ENCODE assay signal across 12 mouse cellular contexts in genomic region chr14:19904821-19905220, GRCm38 (mm10).
A peak's percentile ranks its signal among the peaks of the same experiment; 100 is the strongest.
DNase-seq lines count a peak whose midpoint lies in the region; ATAC-seq and TF ChIP-seq lines count a peak whose summit lies in the region.
"Had no signal": no experiment of that assay in that cellular context is flagged by ENCODE, and none has a peak within 500 bp of the region (broad histone marks: within the 10 kb centered on the region; RNA-seq: fewer than 3 reads in every experiment).

No protein-coding gene starts in this region.

- no peaks in the 10 kb centered on the region for H3K9me3 ChIP-seq in heart, embryonic 16.5 days (replicated peaks; ENCODE audit: control insufficient read depth, low read length)
- H3K9me3 ChIP-seq in forebrain, postnatal 0 days (ENCODE audit: low read length), result no peaks in the 10 kb centered on the region
- H3K9me3 ChIP-seq: liver, embryonic 15.5 days had no signal

- no peak for TF ChIP-seq CTCF in forebrain, postnatal 0 days (IDR thresholded peaks at IDR 0.05; ENCODE audit: low read depth)

- no peaks in the 10 kb centered on the region for H3K36me3 ChIP-seq in heart, embryonic 16.5 days (ENCODE audit: control insufficient read depth, insufficient read depth)
- 0 out of 2 replicates have a peak, but pooled peaks cover 3% of the 10 kb centered on the region for H3K36me3 ChIP-seq in forebrain, postnatal 0 days (ENCODE audit: insufficient read depth)
- H3K36me3 ChIP-seq: liver, embryonic 15.5 days had no signal

- peaks cover 23% of the 10 kb centered on the region for H3K4me1 ChIP-seq in heart, embryonic 16.5 days (ENCODE audit: control insufficient read depth, insufficient read depth, low read length)
- H3K4me1 ChIP-seq in forebrain, postnatal 0 days (ENCODE audit: insufficient read depth), result peaks cover 14% of the 10 kb centered on the region; the same call in 1 of the 2 replicates
- H3K4me1 ChIP-seq: liver, embryonic 15.5 days had no signal

- intact Hi-C loops in heart, postnatal 25 days (cut with DNase I), result no loop called here

- 82% methylated on average over 3 of the region's 3 CpGs for WGBS in heart, embryonic 16.5 days
- 32% methylated on average over 3 of the region's 3 CpGs for WGBS in forebrain, postnatal 0 days

- no peak for DNase-seq in heart, postnatal 25 days (ENCODE audit: low spot score)
- DNase-seq in MN1 (ENCODE audit: low spot score), result peak; percentile 13
- peak; percentile 32 for DNase-seq in cerebellum, adult 8-10 months
- no peak for DNase-seq in forebrain, postnatal 0 days
- DNase-seq in T-cell, adult 2 months (ENCODE audit: low spot score), result no peak
- no peak for DNase-seq in layer of hippocampus, adult 8-10 months (ENCODE audit: low spot score in 2 of 2)
- no peak for DNase-seq in right cerebral cortex, postnatal 36 days (ENCODE audit: low spot score in 2 of 2)
- DNase-seq: adrenal gland, postnatal 10 days; thymus, adult 2 months had no signal

- no peak overlapping the region for H3K9ac ChIP-seq in heart, embryonic 16.5 days (ENCODE audit: low read length)
- no peak overlapping the region for H3K9ac ChIP-seq in forebrain, postnatal 0 days
- H3K9ac ChIP-seq: liver, embryonic 15.5 days had no signal

- peak overlapping the region; percentile 54; the same call in 1 of the 2 replicates for H3K27ac ChIP-seq in heart, embryonic 16.5 days (ENCODE audit: low read length)
- peak overlapping the region; percentile 66; the same call in 1 of the 2 replicates for H3K27ac ChIP-seq in forebrain, postnatal 0 days (ENCODE audit: low read depth, low read length)
- H3K27ac ChIP-seq: liver, embryonic 15.5 days had no signal

- H3K4me3 ChIP-seq in heart, embryonic 16.5 days (ENCODE audit: low read length), result no peak overlapping the region
- no peak overlapping the region for H3K4me3 ChIP-seq in forebrain, postnatal 0 days (ENCODE audit: low read depth, low read length)
- H3K4me3 ChIP-seq: heart, adult 2 months; liver, embryonic 15.5 days had no signal

- no peaks in the 10 kb centered on the region for H3K27me3 ChIP-seq in heart, embryonic 16.5 days (ENCODE audit: control insufficient read depth, insufficient read depth, low read length)
- no peaks in the 10 kb centered on the region for H3K27me3 ChIP-seq in forebrain, postnatal 0 days (ENCODE audit: insufficient read depth, low read length)
- H3K27me3 ChIP-seq: liver, embryonic 15.5 days had no signal

- no peak overlapping the region for H3K4me2 ChIP-seq in heart, embryonic 16.5 days (ENCODE audit: low read depth, low read length)
- H3K4me2 ChIP-seq in forebrain, postnatal 0 days (ENCODE audit: low read depth), result no peak overlapping the region
- H3K4me2 ChIP-seq: liver, embryonic 15.5 days had no signal

- no peak for ATAC-seq in heart, embryonic 16.5 days (replicated peaks; ENCODE audit: extremely low read depth, insufficient read depth, low FRiP score)
- no peak for ATAC-seq in forebrain, postnatal 0 days

Comparison
In these comparisons a context has a peak if more than half of its experiments do, and no peak if none do; other contexts are left out.
1. DNase-seq: peak in MN1 (single experiment) and cerebellum, adult 8-10 months (single experiment); none in heart, postnatal 25 days (single experiment), forebrain, postnatal 0 days (single experiment), T-cell, adult 2 months (single experiment), layer of hippocampus, adult 8-10 months (0 of 2) and right cerebral cortex, postnatal 36 days (0 of 2).